Mouse (Mus musculus) NIH3T3 (cell line): Measurements from ENCODE around the gene Foxd1.

ENCODE experiments used
- DNase-seq: peaks from one replicate; pipeline ENCODE4 v3.0.0-alpha.2; 2012; ENCODE audit warnings: low read depth

The Foxd1 gene

DNA sequence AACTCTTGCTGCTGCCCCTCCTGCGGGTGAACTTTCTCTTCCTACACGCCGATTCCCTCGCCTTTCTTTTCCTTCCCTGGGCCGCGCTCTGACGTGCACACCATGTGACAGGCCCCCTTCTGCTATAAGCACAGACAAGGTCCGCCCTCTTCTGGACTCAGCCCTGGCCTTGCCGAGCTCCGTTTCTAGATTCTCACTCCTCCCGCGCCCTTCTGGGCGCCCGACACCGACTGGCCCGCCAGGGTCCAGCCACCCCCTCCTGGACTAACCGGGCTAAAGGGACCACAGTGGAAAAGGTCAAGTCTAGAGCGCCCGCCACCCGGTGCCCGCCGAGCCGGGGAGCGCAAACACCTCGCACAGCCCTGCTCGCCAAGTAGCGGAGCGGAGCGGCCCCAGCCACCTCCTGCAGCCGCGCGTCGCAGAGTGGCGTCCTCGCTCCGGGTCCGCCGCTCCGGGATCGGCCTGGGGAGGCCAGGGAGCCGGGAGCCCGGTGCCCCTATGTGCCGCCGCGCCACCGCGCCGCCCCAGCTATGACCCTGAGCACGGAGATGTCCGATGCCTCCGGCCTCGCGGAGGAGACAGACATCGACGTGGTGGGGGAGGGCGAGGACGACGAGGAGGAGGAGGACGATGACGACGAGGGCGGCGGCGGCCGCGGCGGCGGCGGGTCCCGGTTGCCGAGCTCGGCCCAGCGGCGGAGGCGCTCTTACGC, at the start of gene Foxd1:
Gene Foxd1, plus strand, starts transcription at position 153 of the 712 bp plus-strand sequence.
- DNase-seq, result no peak

DNA sequence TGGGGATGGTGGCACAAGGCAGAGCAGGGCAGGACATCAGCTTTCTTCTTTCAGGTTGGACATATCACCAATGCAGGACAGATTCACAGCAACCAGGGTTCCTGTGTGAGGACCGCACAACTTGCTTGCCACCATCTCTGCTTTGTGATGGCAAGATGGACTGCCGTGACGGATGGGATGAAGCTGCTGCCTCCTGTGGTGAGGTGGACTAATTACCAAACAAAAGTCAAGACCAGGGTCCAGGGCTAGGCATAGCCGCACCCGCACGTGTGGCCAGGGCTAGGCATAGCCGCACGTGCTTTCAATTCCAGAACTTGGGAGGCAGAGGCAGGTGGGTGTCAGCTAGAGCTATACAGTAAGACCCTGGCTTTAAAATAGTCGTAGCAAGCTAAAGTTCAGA, 48.8 kb upstream of the Foxd1 start:
- no peak for DNase-seq

DNA sequence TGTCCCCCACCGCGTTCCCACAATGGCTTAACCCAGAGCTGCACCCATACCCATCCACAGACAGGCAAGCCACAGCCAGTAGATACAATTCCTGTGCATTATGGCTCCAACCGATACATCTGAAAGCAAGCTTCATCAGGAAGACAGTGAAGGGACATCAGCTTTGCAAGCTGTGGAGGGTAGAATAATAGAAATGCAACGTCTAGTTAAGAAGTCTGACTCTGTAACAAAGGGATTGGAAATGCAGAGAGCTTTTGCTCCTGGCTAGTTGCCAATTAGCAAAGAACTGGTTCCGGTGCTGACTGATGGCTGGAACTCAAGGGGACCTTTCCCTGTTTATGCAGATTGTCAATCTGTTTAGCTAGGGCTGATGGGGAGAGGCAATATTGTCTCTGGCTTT, 47.6 kb upstream of the Foxd1 start:
- no peak for DNase-seq

DNA sequence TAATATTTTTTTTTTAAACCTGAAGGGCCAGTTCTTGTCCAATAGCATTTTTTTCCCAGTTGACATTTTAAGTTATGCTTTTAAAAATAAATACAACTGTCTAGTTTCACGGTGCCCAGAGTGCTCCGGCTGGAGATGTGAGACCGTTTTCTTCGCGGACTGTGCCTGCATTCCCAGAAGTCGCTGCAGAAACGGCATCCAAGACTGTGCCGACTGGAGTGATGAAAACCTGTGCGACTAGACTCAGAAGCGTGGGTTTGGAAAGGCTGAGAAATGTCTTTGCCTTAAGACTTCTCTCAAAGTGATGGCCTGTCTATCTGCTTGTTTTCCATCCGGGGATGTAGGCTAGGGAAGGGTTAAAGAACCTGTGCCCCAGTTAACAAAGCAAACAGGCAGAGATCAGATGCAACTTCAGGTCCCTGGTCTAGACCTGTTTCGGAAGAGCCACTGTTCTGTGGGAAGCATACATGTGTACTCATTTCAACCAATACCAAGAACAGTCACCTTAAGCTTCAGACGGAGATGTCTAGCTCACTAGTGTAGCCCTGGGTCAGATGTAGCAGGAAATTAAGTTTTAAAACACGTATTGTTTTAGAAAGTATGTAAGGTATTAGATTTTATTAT, 47.1 kb upstream of the Foxd1 start:
- no peak for DNase-seq

DNA sequence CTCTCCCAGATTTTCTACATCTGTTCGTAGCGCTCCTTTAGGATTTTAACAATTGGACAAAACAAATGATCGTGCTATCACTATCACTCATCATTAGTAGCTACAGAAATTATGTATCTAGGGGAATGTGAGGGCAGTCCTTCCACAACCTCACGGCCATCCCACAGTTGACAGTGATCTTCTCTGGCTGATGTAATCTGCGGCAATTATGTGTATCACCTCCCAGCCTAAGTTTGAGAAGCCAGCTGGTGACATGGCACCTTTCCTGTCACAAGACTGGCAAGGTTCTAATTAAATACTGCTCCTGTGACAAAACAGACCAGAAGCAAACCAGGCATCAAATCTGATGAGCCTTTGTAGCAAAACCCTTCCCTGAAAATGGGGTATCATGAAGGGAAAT, 46.0 kb upstream of the Foxd1 start:
- no peak for DNase-seq

DNA sequence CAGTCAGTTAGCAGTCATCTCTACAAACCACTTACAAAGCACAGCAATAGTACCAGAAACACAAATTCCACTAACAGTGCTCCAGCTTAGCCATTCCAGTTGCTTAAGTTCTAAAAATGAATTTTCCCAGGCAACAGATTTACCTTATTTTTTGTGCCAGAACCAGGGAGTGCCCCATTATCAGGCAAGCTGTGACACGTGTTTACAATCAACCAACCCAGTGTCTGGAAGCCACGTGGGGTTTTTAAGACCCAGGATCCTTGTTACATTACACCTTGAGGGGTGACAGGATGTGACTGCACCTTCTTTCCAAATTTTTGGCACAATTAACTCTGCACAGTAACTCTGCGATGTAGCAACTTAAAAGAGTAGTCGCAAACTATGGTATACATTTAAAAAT, 45.3 kb upstream of the Foxd1 start:
- no peak for DNase-seq

DNA sequence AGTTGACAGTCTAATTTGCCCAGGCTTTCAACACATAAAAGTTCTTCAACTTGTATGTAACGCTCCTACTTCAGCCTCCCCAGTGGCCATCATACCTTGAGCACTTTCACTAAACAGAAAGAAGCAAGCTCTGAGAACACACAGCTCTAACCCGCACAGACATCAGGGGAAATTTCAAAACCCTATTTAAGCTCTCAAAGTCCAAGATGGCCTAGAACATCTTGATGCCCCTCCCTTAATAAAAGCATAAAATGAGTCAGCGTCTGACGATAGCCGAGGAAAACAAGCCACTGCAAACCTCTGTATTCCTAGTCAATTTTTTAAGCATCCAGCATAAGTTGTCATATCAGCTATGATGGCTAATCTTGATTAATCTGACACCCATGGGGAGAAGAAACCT, 42.4 kb upstream of the Foxd1 start:
- DNase-seq, result no peak

DNA sequence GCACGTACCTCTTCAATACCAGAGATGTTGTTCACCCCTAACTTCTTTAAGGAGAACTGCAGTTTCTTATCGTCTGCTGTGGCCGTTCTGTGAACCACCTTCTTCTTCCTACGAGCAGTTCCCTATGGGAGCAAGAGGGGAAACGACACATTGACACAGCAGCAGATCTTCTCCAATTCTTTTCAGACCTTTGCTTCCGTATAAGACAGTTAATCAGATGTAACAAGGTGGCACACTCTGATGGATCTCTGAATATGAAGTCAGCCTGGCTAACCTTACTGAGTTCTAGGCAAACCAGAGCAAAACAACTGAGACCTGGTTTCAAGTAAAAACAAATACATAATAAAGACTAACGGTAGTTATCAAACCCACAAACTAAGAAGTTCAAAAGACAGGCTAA, 40.4 kb upstream of the Foxd1 start:
- DNase-seq, result no peak

DNA sequence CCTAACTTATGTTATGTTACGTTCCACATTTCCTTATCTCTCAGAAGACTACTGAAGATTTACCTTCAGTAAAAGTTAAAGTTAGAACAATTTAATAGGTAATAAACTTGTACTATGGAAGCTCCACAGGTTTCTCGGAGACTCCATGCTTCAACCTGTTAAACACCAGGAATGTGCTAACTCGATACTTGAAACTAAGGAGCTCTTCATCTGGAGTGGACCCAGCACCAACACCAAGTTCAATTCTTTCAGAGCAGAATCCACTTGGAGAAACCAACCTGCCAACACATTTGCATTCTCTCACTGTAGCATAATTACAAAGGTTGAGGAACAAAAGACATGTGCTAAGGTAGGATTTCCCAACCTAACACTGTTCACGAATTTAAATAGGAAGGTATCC, 38.9 kb upstream of the Foxd1 start:
- DNase-seq, result no peak

DNA sequence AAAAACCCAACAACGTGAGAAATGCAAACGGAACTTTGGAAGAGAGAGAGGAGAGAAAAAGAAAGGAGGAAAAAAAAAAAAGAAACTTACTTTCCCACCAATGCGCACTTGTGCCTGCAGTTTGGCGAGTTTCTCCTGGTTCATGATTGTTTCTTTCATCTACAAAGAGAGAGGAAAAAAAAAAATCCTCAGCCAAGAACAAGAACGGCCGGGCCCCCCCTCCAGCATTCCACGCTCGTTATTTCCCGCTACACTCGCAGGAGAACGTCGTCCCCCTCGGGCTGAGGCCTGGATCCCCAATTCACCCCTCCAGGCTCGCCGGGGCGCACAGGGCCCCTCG, 37.9 kb upstream of the Foxd1 start:
- DNase-seq, result no peak

DNA sequence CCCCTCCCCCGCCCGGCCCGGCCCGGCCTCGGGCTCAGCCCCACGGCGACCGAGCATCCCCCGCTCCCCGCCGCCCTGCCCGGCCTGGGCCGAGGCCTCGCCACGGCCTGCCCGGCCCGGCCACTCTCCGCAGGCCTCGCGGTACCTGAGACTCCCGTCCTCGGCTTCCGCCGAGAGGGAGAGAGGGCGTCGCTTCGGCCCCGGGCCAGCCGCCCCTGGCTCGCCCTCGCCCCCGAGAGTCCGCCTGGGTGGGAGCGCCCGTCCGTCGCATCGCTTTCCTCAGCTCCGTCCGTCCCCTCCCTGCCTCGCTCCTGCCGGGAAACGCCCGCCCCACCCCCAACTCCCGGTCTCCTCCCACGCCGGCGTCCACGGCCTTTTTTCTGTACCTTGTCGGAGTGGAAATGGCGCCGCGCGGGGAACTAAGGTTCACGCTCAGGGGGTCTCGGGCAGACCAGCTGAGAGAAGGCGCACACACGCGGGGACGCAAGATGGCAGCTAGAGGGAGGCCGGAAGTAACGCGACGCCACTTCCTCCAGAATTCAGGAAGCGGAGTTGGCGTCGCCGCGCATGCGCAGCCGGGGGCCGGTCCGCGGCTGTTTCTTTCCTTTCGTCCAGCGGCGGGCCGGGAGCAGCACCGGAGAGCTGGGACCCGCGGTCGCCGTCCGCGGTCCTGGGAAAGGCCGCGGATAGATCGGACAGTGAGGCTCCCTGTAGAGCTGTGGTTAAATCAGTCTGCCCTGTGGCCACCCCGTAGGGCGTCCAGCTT, 37.4 kb upstream of the Foxd1 start, which contains the start of gene Btf3:
Gene Btf3, minus strand, starts transcription at position 527 of the 766 bp plus-strand sequence.
- peak; percentile 95 for DNase-seq

DNA sequence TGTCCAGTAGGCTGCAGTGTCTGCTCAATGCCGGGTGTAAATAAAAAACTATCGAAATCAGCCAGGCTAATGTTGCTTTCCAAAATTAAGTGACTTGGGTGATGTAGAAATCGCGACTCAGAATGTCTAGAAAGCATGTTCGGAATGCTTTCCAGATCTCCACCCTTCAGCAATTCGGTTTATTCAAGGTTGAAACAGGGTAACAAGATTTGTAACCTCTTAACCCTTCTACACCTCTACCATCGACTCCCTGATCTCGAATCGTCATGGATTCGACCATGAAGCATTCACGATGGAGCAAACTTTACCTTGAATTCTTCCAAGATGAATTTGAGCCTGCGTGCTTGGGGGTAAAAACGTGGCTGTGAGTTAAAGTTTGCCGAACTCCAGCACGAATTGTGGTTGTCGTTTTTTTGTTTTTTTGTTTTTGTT, 36.8 kb upstream of the Foxd1 start:
- DNase-seq, result no peak

DNA sequence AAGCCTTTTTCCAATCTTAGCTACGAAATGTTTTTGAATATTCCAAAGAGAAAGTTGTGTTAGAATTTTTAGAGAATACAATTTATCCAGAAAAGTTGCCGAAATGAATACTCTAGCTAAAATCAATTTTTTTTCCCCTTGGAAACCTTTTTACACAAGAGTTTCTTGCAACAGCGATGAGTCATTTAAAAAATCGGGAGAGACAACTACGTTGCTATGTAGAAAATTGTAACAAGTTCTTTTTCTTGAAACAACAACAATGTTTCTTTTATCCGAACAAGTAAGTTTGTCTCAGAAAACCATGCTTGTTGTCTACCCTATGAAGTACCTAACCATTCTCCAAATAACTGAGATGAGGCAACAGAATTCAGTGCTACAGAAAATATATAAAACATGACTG, 36.1 kb upstream of the Foxd1 start:
- peak; percentile 61 for DNase-seq

DNA sequence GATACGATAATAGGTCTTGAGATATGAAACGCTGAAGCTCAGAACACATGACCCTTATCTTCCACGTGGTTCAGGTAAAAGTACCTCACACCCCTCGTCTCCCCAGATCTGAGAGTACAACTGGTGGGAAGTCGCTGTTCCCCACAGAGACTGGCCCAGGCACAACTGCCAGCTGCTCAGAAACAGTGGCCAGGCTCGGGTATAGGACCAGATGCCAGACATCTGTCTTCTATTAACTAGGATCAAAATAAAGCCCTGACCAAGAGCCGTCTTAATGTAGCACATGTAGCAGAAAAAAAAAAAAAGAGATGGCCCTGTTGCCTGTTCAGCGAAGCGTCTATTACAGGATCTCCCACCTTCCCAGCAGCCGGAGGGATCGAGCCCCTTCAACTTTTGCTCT, 29.0 kb upstream of the Foxd1 start:
- peak; percentile 41 for DNase-seq

DNA sequence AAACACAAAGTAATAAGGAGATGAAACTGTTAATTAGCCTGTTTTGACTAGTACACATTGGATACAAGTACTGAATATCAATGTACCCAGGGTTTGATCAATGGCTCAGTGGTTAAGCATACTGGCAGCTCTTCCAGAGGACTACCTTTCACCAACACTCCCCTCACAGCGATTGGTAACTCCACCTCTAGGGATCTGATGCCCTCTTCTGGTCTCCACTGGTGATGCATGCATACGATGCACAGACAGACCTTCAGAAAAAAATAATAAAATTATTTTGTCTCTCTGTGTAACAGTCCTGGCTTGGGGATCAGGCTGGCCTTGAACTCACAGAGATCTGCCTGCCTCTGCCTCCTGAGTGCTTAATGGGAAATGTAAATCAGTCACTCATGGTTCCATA, 21.9 kb upstream of the Foxd1 start:
- peak; percentile 63 for DNase-seq

DNA sequence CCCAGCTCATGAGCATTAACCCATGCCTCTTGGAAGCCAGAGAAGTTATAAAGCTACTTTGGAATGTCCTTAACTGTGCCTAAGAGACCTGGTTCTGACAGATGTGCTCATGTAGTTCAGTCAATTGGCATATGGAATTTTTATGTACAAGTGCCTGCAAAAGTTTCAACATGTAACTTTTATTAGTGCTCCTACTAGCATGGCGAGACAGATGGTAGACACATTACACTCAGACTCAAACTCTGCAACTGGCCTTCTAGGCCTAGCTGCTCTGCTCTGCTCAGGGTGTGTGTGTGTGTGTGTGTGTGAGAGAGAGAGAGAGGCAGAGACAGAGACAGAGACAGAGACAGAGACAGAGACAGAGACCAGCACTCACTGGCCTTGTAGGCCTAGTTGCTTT, 17.8 kb upstream of the Foxd1 start:
- no peak for DNase-seq

DNA sequence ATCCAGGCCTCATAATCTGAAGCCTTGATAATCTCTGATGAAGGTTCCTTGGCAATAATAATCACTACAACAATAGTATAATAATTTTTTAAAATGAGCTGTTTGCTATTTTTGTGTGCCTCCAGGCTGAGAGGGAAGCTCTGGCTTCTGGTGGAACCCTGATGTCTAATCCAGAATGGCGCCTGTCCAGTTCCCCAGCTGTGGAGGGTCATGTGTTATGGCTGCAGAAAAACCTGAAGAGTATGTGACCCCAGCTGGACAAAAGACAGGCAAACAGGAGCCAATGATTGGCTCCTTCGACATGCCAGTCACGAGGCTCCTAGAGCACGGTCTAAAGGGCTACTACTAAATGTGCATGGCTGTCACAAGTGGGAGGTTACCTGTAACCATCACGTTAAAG, 13.5 kb upstream of the Foxd1 start:
- peak; percentile 13 for DNase-seq

DNA sequence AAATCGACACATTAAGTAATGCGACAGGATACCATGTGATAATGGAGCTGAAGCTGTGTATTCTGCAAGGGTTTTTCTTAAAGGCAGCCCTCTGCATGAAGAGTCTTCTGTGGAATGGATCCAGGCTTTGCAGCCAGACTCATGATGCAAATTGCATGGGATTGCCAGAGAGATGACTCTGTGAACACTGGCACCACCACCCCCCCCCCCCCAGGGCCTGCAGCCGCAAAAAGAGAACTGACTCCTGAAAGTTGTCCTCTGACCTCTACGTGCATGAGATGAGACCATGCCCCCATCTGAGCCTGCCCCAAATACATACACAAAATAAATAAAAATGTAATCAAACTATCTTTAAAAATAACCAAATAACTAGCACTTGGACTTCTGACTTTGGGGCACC, 4.6 kb upstream of the Foxd1 start:
- DNase-seq, result peak; percentile 17

DNA sequence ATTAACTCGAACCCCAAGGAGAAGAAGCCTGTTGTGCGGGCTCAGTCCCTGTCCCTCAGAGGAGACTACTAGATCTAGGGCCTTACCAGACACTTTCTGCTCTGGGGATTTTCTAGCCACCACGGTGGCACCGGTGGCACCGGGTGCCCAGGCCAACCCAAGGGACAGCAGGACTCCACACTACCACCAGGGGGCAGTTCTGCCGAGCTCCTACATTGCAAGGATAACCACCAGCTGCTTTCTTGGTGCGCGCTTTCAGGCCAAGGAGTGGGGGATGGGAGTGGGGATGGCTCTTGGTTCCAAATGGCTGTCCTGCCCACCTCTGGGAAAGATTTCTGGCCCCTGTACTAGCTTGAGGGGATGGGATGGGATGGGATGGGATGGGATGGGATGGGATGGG, 2.5 kb upstream of the Foxd1 start:
- no peak for DNase-seq

DNA sequence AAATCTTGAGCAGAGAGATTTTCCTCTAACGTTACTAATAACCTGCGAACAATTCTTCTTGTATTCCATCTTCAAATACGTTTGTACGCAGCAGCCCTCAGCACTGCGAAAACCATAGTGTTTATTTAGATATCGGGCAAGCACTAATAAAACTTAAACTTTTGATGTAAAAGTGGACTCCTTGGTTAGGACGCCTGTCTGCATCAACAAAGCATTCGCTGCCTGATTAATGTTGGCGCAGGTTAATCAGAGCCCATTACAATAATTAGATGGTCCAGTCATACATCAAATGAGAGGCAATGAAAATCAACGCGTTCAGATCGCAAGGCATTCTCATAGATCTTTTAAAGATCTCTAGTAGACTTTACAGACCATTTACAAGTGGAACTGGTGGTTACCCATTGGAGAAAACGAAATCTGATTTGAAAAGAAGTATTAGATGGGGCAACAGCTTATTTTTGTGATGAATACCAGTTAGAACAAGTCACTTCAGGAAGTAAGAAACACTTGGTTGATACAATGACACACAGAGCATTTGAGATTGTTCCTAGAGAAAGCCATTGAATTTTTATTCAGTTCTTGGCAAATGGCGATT, 1.6 kb upstream of the Foxd1 start:
- DNase-seq, result no peak

DNA sequence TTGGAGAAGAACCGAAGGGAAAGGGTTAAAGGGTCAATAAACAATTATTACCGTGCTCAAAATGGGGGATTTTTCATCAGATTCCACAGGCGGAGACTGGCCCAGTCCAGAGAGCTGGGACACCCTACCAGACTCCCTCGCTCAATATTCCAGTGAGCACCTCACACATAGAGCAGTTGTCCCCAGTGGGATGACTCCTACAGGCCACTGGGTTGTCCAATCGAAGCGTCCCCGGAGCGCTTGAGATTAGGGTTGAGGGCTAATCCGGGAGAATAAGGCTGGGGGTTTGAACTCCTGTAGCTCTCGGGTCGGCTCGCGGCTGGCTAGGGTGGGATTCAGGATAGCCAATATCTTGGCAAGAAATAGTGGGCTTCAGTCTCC, 343 bp upstream of the Foxd1 start:
- DNase-seq, result no peak

DNA sequence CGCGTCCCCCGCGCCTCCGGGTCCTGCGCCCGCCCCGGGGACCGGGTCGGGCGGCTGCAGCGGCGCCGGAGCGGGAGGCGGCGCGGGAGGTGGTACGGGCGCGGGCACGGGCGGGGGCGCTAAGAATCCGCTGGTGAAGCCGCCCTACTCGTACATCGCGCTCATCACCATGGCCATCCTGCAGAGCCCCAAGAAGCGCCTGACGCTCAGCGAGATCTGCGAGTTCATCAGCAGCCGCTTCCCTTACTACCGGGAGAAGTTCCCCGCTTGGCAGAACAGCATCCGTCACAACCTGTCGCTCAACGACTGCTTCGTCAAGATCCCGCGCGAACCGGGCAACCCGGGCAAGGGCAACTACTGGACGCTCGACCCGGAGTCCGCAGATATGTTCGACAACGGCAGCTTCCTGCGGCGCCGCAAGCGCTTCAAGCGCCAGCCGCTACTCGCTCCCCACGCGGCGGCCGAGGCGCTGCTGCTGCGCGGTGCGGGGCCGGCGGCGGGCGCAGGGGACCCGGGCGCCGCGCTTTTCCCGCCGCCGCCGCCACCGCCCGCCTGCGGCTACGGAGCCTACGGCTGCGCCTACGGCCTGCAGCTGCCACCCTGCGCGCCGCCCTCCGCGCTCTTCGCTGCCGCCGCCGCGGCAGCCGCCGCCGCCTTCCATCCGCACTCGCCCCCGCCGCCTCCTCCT, 973 bp downstream of the Foxd1 start:
- no peak for DNase-seq
